Mouse (Mus musculus) testis, adult 2 months (tissue): Measurements from ENCODE around the gene Tob1.

Experiments
- CTCF ChIP-seq: fragments of 200-500 bp; IDR thresholded peaks from 2 replicates; pipeline ENCODE4 v1.5.1; 2012; ENCODE audit warnings: low read depth, mild to moderate bottlenecking, inconsistent platforms, low read length, moderate library complexity; ENCODE audit not compliant: control insufficient read depth, insufficient read depth, insufficient replicate concordance
- POLR2A ChIP-seq: fragments of 200-500 bp; IDR thresholded peaks from 2 replicates; pipeline ENCODE4 v1.6.1; 2012; ENCODE audit warnings: low read depth, mild to moderate bottlenecking, inconsistent platforms, low read length, moderate library complexity; ENCODE audit not compliant: control insufficient read depth

- TF ChIP-seq CTCF (no peak), POLR2A (no peak)
Observed at GRCm38 (mm10) chr11:94230244-94230643, 19.0 kb downstream of the Tob1 start.
